Mouse (Mus musculus): ENCODE measurements around the gene Fbxo47.

- TF ChIP-seq CTCF (IDR thresholded peaks at IDR 0.05; ENCODE audit: low read depth) (no peak), EP300 (optimal IDR thresholded peaks at IDR 0.05) (no peak)
Measured at GRCm38 (mm10) chr11:97805662-97806612, 78.0 kb downstream of the Fbxo47 start.
